Mouse (Mus musculus): Measurements from ENCODE around the gene Ushbp1. TPM values are rescaled to one million over a fixed set of nuclear protein-coding genes. Genes with fewer than 3 reads are reported as not detected.
A peak's percentile ranks its signal among the peaks of the same experiment; 100 is the strongest.
"Not testable (repeated sequence)": the region's sequence is repeated elsewhere in the genome, so short reads cannot be mapped to it uniquely, and the experiment has no call there.

Ushbp1 gene
- total RNA-seq (2021) = 1 to 10 TPM; 6.5 TPM

DNA sequence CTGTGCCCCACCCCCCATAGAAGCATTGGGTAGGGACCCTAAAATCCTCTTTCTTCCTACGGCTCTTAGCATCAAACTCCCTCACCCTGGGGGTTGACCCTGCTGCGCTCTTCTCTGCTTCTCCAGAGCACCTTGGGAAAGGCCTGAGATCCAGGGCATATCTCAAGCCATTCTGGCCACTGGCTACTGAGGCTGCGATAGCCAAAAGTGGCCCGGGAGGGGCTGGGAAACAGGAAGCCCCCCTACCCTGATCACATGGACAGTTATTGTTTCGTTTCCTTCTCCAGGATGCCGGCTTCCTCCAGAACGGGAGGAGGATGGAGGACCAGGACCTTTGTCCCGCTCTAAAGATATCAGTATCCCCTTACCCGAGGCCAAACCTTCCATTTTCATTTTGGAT, at the start of gene Ushbp1:
TSS of gene Ushbp1 (minus strand) at position 174 of the 400 bp plus-strand sequence.
- intact Hi-C loops (cut with DNase I) = no loop called here
- DNase-seq = no peak

DNA sequence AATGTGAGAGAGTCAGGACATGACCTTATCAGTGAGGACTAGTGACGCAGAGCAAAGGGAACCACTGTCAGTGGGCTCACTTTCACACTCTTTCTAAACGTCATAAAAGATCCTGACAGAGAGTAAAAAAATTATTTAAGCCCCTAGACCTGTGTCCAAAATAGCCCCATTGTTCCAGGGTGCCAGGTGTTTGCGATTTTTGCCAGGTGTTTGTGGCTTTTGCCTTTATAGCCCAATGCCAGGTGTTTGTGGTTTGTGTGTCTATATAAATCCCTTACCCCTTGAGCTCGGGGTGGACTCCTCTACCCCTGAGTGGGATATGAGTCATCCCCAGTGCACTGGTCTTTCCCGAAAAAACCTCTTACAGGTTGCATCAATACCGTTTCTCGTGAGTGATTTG, 49.5 kb upstream of the Ushbp1 start:
- intact Hi-C loops (cut with DNase I) = loop anchor here (10.0 kb wide), 1 partner anchor 80 kb away; the partner anchor contains the start of gene Ccdc194
- no peak for DNase-seq

DNA sequence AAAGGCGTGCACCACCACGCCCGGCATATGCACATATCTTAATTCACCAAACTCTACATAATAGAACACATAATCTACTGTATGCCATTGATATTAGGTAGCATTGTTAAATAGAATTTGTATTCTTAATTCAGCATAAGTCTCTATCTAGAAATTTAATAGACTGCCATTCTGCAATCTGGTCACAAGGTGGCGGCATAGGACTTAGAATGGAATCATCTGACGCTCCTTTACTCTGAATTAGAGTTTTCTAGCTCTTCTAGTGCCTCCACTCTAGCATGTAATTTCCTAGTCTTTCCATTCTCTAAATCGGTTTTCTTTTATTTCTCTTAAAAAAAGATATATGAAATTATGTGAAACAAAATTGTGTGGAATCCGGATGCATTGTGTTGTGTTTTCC, 45.8 kb upstream of the Ushbp1 start:
- no peak for DNase-seq
- intact Hi-C loops (cut with DNase I) = loop anchor here (10.0 kb wide), 1 partner anchor 83 kb away; the partner anchor contains the start of gene Ccdc194

DNA sequence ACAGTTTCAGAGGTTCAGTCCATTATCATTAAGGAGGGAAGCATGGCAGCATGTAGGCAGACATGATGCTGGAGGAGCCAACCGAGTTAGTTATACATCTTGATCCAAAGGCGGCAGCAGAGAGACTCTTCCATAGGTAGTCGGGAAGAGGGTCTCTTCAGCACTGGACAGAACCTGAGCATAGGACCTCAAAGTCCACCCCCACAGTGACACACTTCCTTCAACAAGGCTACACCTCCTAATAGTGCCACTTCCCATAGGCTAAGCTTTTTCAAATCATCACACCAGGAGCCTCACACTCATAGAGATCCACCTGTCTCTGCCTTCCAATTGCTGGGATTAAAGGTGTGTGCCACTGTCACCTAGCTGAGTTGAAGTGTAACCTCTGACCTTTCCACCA, 41.4 kb upstream of the Ushbp1 start:
- no peak for DNase-seq
- intact Hi-C loops (cut with DNase I) = no loop called here

DNA sequence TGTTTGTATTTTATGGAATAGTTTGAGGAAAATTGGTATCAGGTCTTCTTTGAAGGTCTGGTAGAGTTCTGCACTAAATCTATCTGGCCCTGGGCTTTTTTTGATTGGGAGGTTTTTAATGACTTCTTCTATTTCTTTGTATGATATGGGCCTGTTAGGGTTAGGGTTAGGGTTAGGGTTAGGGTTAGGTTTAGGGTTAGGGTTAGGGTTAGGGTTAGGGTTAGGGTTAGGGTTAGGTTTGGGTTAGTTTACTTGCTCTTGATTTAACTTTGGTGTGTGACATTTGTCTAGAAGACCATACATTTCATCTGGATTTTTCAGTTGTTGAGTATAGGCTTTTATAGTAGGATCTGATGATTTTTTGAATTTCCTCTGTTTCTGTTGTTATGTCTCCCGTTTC, 37.3 kb upstream of the Ushbp1 start:
- intact Hi-C loops (cut with DNase I); DNase-seq: not testable (repeated sequence)

DNA sequence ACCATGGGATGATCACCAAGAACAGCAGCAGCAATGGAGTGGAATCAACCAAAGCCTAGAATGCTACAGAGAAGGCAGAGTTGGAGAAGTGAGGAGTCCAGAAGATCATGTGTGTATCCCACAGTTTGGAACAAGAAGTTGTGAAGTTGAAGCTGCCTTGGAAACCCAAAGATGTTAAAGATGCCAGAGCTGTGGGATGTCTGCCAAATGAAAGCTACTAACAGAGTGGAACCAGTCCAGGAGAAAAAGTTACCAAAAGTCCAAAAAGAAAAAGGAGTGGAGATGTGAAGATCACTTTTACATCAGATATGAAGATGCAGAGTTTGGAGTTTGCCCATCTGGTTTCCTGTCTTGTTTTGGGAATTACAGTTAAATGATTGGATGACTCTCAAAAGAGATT, 26.5 kb upstream of the Ushbp1 start:
- DNase-seq = no peak
- intact Hi-C loops (cut with DNase I) = no loop called here

DNA sequence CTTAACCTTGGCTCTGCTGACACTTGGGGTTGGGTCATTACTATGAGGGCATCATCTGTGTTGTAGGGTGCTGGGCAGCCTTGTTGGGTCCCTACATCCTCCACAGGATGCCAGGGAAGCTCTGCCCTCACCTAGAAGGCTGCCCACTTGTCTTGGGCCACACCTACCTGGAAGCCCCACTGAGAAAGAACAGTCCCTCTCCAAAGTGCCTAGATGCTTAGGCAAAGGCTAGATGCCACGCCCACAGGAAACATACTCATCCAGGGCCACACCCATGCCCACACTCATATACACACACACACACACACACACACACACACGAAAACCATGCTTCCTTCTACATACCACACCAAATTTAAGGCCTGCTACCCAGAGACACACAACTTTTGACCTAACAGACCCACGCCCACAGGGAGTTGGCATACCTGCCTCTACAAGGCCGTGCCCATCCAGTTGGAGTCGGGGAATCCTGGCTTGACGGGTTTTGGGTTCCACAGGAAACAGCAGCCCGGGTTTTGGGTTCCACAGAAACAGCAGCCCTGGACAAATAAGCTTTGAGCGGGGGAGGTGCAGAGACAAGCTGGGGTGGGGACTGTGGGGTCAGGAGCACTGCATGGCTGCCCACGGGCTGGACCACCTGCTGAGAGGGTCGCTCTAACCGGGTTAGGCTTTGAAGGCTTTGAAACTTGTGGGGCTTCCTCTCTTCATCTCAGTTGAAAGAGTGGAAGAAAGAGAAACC, 16.1 kb upstream of the Ushbp1 start:
- no peak for DNase-seq
- intact Hi-C loops (cut with DNase I) = no loop called here

DNA sequence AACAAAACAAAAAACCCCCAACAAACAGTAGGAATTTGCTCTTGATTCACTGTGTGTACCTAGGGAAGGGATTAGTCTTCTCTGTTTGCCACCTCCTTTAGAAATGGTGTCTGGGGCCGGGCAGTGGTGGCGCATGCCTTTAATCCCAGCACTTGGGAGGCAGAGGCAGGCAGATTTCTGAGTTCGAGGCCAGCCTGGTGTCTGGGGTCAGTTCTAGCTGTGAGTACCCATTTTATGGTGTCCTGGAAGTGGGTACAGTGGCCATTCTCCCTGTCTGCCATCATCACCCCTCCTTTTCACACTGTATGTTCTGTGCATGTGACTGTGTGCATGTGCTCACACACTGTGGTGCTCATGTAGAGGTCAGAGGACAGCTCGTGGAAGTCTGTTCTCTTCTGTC, 12.6 kb upstream of the Ushbp1 start:
- no peak for DNase-seq
- intact Hi-C loops (cut with DNase I) = no loop called here

DNA sequence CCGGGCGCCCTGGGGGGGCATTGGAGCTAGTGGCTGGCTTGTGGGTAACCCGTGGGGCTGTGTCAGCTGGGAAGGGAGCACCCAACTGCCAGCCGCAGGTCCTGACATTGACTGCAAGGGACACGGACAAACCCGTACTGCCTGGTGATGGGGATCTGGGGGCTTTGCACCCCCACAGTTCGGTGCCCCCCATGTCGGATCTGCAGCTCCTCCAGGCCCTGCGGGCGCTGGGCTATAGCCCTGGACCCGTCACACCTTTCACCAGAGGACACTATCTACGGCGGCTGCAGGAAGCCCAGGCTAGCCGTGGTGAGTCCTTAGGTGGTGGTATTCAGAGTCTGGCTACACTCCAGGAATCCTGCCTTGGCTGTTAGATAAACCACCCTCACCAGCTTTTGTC, 11.8 kb upstream of the Ushbp1 start:
- intact Hi-C loops (cut with DNase I) = no loop called here
- no peak for DNase-seq

DNA sequence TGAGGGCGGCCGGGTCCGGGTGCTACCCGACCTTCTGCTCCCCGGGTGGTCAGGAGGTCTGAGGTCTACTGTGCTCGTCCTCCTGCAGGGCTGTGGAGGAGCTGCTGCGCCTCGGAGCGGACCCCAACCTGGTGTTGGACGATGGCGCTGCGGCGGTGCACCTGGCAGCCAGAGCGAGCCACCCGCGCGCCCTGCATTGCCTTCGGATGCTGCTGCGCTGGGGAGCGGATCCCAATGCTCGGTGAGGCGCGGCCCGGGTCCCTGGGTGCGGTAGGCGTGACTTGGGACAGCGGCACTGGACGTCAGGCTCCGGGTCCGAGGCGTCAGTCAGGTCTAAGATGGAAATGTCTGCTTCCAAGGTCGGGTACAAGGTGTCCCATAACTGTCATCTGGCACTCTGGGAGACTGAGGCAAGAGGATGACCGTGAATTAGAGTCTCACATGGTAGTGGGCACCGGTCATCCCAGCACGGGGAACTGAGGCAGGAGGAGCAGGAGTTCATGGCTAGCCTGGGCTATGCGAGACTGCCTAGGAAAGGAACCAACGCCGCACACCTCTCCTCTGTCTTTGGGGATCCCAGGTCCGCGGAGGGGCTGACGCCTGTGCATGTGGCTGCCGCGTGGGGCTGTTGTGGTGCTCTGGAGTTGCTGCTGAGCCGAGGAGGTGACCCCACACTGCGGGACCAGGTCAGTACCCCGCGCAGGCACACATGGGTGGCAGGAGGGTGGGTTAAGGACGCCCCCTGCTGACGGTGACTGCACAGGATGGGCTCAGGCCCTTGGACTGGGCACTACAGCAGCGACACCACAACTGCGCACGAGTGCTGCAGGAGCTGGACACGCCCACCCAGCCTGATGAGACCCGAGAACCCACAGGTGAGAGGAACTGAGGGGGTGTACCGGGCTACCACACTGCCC, 10.8 kb upstream of the Ushbp1 start:
- intact Hi-C loops (cut with DNase I) = no loop called here
- peak; percentile 77 for DNase-seq

DNA sequence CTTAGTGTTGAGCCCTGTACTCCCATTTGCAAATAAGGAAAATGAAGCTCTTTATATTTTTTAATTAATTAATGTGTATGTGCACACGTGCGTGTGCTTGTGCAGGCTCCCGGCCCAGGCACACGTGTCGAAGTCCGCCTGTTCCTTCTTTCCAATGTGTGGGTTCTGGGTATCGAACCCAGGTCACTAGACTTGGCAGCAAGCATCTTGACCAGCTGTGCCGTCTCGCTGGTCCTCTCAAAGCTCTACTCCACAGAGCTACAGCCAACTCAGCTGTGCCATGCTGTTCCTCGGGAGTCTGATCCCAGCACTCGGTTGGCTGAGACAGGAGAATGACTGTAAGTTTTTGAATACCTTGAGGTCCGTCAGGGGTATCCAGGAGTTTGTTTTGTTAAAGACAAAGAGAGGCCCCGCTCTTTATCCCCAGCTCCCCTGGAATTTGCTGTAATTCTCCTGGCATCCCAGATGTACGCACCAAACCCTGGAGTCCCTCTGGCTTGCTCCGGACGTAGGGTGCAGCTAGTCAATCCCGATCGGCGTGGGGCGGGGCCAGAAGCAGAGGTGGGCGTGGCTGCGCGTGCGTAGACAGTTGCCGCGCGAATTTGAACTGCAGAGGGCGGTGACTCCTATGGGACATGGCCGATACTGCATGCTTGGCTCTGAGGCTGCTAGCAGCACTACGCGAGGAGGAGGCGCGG, 9.9 kb upstream of the Ushbp1 start, which contains the start of gene Ankle1:
TSS of gene Ankle1 (plus strand) at position 610 of the 698 bp plus-strand sequence.
- DNase-seq = peak; percentile 96
- intact Hi-C loops (cut with DNase I) = no loop called here

DNA sequence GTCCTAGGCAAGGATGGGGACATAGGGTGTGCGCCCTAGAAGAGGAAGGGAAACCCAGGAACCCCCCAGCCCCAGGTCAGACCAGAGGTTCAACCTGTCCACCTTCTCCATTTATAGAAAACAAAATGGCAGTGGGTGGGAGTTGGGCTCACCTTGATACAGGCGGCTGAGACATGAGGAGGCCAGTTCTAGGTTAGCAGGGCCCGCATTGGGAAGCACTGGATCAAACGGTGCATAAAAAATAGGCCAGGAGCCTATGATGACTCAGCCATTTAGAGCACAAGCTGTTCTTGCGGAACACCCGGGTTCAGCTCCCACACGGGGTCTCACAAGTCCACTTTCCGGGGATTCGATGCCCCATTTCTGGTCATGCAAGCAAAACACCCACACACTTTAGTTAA, 9.3 kb upstream of the Ushbp1 start:
- DNase-seq = no peak
- intact Hi-C loops (cut with DNase I) = no loop called here

DNA sequence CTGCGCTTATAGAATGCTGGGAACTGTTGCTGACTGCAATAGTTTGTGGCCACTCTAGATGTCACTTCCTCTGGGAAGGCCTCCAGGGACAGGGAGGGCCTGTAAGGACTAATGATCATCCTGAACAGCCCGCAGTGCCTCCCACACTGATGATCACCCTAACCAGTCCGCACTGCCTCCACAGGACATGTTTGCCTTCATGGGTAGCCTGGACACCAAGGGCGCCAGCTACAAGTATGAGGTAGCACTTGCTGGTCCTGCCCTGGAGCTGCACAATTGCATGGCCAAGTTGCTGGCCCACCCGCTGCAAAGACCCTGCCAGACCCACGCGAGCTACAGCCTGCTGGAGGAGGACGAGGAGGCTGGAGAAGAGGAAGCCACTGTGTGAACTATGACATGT, 8.4 kb upstream of the Ushbp1 start:
- intact Hi-C loops (cut with DNase I) = no loop called here
- DNase-seq = no peak

DNA sequence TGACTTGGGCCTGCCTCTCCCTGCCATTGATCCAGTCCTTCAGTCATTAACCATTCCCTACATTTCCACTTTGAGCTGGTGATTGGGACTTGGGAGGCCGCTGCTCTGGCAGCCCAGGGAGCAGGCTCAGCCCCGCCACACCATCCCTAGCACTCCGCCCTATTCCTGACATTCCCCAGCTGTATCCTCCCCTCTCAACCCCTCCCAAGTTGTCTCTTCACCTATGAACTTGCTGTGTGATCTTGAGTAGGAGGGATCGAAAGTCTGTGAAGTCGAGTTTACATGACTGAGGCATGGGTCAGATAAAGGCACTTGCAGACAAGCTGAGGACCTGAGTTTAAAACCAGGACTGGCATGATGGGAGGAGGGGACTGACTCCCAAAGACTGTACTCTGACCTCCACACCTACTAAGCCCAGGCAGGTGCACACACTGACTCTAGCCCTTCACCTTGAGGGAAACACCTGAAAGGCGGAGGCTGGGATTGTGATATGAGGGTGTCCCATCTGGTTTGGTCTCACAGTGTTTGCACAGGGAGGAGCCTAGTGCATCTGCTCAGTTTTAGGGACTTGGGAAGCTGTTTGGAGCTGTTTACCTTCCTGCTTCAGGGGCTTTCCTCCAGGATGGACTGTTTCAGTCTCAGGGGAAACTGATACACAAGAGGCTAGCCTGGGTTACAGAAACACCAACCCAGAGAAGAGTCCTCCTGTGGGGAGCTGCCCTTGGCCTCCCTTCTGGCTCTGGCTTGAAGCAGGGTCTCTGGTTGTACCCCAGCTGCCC, 7.7 kb upstream of the Ushbp1 start:
- no peak for DNase-seq
- intact Hi-C loops (cut with DNase I) = no loop called here

DNA sequence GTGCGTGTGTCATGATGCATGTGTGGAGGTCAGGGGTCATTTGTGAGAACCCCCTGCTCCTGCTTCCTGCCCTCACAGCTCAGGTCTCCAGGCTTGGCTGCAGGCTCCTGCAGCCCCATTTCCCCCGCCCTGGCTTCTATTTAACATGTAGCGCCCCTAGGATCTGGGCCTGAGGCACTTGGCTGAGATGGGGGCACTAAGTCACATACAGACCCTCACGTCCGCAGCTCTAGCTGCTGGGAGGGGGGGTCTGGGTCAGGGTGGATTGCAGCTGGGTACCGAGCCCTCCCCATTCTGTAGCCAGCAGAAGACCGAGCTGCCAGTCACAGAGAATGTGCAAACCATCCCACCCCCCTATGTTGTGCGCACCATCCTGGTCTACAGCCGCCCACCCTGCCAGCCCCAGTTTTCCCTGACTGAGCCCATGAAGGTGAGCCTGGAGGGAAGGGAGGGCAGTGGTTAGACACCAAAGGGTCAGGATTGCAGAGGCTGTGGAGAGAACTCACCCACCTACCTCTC, 6.9 kb upstream of the Ushbp1 start:
- DNase-seq = no peak
- intact Hi-C loops (cut with DNase I) = no loop called here

DNA sequence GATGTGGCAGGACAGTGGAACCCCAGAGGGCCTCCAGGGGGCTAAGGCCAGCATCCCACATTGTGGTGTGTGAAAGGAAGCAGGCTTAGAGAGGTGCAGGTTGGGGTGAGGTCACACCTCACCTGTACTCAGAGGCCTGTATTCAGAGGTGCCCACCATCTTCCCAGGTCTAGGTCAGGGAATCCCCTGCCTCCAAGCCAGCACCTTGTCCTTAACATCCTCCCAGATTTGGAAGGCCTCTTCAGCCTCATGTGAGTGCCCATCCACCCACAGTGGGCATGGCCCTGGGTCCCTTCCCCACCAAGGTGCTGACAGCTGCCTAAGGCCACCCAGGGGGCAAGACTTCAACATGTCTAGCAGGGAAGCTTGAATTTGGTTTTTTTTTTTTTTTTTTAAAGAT, 5.9 kb upstream of the Ushbp1 start:
- intact Hi-C loops (cut with DNase I) = no loop called here
- no peak for DNase-seq

DNA sequence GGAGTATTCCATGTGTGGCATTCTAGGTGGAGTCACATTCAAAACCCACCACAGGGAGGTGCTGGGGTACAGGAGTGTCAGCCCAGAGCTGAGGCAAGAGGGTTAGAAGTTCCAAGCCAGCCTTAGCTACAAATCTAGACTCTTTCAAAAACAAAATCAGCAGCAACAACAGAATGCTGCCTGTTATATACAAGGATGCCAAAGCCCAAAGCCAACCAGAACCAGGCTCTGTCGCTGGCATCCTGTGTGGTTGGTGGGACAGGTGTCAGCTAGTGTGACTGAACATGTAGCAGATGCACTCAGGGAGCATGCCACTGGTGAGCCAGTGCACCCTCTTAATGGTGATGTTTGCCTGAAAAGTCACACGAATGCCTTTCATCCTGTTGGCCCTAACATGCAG, 5.2 kb upstream of the Ushbp1 start:
- intact Hi-C loops (cut with DNase I) = no loop called here

DNA sequence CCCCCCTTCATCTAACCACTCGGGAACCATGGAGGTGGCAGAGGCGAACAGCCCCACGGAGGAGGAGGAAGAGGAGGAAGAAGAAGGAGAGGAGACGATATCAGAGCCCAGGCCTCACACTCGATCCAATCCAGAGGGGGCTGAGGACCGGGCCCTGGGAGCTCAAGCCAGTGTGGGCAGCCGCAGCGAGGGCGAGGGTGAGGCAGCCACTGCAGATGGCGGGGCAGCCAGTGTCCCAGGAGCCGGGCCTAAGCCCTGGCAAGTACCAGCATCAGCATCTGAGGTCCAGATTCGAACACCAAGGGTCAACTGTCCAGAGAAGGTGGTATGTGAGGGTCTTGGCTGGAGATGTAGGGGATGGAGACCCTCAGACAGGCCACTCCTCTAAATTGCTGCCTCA, 2.1 kb upstream of the Ushbp1 start:
- DNase-seq = no peak
- intact Hi-C loops (cut with DNase I) = no loop called here

More for the DNA sequence above, 5.2 kb upstream of the Ushbp1 start:
- no peak for DNase-seq

DNA sequence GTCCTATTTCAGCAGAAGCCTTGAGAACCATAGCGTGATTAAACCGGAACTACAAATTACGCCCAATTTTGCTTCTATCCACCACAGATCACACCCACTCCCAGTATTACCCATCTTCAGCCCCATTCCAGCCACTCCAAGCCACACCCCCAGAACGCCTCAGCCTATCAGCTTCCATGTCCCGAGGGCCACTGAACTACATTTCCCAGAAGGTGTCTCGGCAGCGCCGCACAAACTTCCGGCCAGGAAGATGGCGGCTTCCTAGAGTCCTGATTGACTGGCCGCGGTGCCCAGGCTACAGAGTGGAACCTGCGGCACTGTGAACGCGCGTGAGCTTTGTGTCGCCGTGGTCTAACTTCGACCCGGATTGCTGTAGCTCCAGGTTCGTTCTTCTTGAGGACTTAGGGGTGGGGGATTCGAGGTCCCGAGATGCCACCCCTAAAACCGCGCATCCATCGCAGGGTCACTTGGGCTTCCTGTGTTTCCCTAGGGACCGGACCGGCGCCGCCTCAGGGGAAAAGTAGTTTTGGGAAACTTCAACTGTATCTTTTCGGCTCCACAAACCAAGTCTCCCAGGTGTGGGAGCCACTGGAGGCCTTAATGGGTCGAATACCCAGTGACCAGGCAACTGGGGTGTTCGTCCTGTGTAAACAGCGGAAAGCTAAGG, 1.2 kb upstream of the Ushbp1 start, which contains the start of gene Babam1:
TSS of gene Babam1 (plus strand) at position 223 of the 667 bp plus-strand sequence.
- DNase-seq = peak; percentile 95
- intact Hi-C loops (cut with DNase I) = no loop called here

DNA sequence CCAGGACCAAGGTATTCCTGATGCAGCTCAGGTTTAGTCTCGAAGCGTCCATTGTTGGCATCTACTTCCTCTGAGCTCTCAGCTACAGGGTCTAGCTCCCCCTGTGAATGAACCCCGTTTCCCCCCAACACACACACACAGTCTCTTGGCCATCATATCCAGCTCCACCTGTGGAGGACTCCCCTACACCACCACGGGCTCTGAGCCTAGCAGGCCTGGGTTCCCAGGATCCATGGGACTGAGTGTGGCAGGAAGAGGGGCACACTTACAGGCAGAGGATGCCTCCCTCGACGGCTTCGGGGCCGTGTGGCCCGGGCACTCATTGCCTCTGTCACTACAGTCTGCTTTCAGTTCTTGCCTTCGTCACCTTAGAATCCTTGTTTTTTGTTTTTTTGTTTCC, 531 bp downstream of the Ushbp1 start:
- intact Hi-C loops (cut with DNase I) = no loop called here
- no peak for DNase-seq

Measured in left cerebral cortex, postnatal 4 days (tissue).